29 mouse cellular contexts compared by ENCODE assay signal in the genomic region with DNA sequence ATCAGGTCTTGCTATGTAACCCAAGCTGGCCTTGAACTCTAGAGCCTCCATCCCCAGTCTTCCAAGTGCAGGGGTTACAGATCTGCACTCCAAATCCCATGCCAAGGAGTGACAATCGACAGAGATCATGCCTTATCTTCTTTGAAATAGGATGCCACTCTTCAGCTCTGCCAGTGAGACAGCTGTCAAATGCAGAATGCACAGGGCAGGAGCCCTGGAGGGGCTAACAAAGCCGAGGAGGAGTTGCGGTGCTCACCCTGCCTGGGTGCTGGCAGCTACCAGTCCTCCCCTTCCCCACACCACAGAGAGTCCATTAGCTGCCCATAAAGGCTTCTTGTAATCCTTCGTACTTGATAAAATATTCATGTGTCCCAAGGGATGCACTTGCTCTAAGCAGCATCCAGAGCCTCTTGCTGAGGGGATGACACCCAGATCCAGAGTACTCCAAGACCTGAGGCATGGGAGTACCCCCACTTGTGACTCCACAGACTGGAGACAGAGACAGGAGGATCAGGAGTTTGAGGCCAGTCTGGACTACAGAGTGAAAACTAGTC.
"Had no signal": no experiment of that assay in that cellular context is flagged by ENCODE, and none has a peak within 500 bp of the region (broad histone marks: within the 10 kb centered on the region; RNA-seq: fewer than 3 reads in every experiment).

No protein-coding gene starts in this region.

- H3K9me3 ChIP-seq: limb, embryonic 13.5 days; limb, embryonic 15.5 days had no signal

- H3K9ac ChIP-seq: limb, embryonic 12.5 days; limb, embryonic 13.5 days; limb, embryonic 15.5 days; liver, embryonic 12.5 days; liver, embryonic 13.5 days; liver, embryonic 14.5 days; liver, embryonic 15.5 days; liver, postnatal 0 days; lung, embryonic 14.5 days; lung, embryonic 15.5 days; midbrain, embryonic 12.5 days; midbrain, embryonic 13.5 days; midbrain, embryonic 15.5 days had no signal

- ATAC-seq: liver, embryonic 12.5 days; liver, postnatal 0 days; lung, postnatal 0 days; midbrain, embryonic 13.5 days; midbrain, embryonic 15.5 days; midbrain, embryonic 16.5 days had no signal

- H3K27me3 ChIP-seq: limb, embryonic 12.5 days; limb, embryonic 13.5 days; limb, embryonic 15.5 days; liver, embryonic 12.5 days; liver, embryonic 13.5 days; liver, embryonic 15.5 days; lung, embryonic 15.5 days; megakaryocyte, embryonic 14.5 days; midbrain, embryonic 12.5 days; midbrain, embryonic 13.5 days; midbrain, embryonic 15.5 days had no signal

- DNase-seq: left cerebral cortex, postnatal 4 days; liver; liver, embryonic 13.5 days; liver, postnatal 0 days; lung, adult 18-20 months; lung, adult 2 months; lung, embryonic 14.5 days; lung, postnatal 10 days; lung, postnatal 14 days; lung, postnatal 36 days; lung, postnatal 4 days; midbrain, embryonic 14.5 days had no signal

- H3K36me3 ChIP-seq: limb, embryonic 10.5 days; limb, embryonic 12.5 days; limb, embryonic 13.5 days; limb, embryonic 15.5 days; liver, embryonic 12.5 days; liver, embryonic 13.5 days; liver, embryonic 15.5 days; lung, embryonic 15.5 days; midbrain, embryonic 12.5 days; midbrain, embryonic 15.5 days had no signal

- H3K4me3 ChIP-seq: left cerebral cortex, adult 2 months; limb, embryonic 10.5 days; limb, embryonic 12.5 days; limb, embryonic 13.5 days; limb, embryonic 15.5 days; liver, embryonic 12.5 days; liver, embryonic 13.5 days; liver, embryonic 15.5 days; lung, embryonic 15.5 days; megakaryocyte, embryonic 14.5 days; midbrain, embryonic 12.5 days; midbrain, embryonic 13.5 days; midbrain, embryonic 15.5 days had no signal

- H3K4me2 ChIP-seq: limb, embryonic 12.5 days; limb, embryonic 13.5 days; limb, embryonic 15.5 days; liver, embryonic 11.5 days; liver, embryonic 12.5 days; liver, embryonic 13.5 days; liver, embryonic 15.5 days; lung, embryonic 14.5 days; lung, embryonic 15.5 days; midbrain, embryonic 12.5 days; midbrain, embryonic 13.5 days; midbrain, embryonic 15.5 days had no signal

- H3K27ac ChIP-seq: left cerebral cortex, adult 2 months; limb, embryonic 10.5 days; limb, embryonic 12.5 days; limb, embryonic 13.5 days; limb, embryonic 15.5 days; liver, embryonic 12.5 days; liver, embryonic 13.5 days; liver, embryonic 14.5 days; liver, embryonic 15.5 days; lung, embryonic 15.5 days; macrophage; midbrain, embryonic 12.5 days; midbrain, embryonic 13.5 days; midbrain, embryonic 15.5 days had no signal

- H3K4me1 ChIP-seq: limb, embryonic 10.5 days; limb, embryonic 12.5 days; limb, embryonic 13.5 days; limb, embryonic 15.5 days; liver, embryonic 12.5 days; liver, embryonic 13.5 days; liver, embryonic 15.5 days; lung, embryonic 15.5 days; megakaryocyte, embryonic 14.5 days; midbrain, embryonic 12.5 days; midbrain, embryonic 13.5 days; midbrain, embryonic 15.5 days had no signal
